Mouse (Mus musculus): ENCODE results near the gene Ywhae.

Ywhae gene

DNA sequence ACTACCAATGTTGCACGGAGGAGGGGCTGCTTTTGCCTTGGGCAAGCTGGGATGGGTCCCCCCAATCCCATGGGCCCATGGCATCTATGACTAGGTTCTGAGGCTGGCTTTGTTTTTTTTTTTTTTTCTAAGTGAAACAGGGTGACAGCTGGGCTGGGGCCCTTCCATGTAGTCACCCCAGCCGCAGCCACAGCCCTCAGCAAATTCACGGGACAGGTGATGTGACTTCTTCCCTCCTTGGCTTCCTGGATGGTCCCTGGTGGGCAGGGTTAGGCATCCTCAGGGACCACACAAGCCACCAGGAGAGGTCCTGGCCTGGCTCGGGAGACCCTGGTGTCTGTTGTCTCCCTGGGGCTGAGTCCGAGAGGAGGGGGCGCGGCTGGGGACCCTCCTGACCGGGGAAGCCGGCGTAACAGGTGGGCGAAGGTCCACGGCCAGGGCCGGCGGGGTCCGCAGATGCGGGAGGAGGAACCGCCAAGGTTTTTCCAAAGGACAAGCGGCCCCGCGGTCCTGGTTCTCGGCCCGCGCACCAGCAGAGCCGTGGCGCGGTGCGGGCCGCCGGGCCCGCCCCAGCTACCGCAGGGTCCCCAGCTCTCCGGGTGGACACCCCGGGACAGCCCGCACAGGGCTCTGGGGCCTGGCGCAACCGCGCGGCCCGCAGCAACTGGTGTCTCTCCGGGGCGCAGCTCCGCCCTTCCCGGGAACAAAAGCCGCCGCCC, 62.1 kb downstream of the Ywhae start:
- no peak for DNase-seq (ENCODE audit: low read depth, low spot score)

DNA sequence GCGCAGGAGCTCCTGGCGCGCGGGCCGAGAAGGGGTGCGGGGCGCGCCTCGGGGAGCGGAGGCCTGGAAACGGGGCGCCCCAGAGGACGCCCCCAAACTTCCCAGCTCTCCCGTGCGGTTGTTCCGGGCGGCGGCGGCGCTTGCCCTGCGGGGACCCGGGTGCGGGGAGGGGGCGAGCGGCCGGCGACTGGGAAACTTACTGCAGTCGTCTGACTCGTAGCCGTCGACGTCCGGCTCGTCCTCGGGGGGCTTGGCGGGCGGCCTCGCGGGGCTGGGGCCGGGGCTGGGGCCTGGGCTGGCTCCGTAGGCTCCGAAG, 62.6 kb downstream of the Ywhae start:
- DNase-seq (ENCODE audit: low read depth, low spot score): no peak

DNA sequence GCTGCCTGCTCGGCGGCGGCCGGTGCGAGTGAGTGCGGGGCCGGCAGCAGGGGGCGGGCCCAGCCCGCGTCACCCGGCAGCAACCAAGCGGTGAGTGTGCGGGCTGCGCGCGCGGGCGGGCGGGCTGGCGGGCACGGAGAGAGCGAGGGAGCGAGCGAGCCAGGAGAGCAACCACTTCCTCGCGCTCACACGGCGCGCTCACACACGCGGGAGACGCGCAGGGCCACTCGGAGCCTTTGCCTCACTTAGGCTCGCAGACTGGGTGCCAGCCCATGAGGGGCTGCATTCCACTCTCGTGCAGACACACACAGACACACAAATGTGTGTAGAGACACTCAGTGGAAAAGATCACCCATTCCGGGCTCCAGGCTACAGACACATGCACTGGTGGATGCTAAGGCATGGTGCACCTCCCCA, 63.4 kb downstream of the Ywhae start, which contains the start of gene Doc2b:
Doc2b (minus strand) TSS at position 21 of the 417 bp plus-strand sequence.
- DNase-seq (ENCODE audit: low read depth, low spot score): no peak

DNA sequence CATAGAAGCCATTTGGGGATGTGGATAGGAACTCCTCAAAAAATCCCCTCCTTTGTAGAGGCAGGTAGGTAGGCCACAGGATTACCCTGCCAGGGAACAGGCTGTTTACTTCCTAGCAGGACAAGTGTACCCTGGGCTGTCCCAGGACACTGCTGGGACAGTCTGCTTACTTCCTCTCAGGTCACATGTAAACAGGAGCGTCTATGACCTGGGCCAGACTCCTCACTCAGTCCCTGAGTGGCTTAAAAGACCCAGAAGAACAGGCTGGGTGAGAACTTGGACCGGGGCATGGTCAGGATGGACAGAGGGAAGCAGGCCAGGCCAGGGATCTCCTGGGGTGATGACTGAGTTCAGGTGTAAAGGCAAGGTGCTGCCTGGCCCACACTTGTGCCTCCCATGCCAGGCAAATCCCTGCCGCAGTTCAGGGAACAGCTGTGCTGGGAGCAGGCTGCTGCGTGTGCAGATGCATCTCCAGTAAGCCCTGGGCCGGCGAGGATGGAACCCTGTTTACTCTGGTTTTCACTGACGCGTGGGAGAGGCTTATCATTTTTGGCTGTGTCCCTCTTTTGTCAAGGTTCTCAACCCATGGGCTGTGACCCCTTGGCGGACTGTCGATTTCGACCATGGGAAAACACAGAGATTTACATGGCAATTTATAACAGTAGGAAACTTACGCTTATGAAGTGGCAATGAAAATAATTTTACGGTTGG, 64.0 kb downstream of the Ywhae start:
- DNase-seq (ENCODE audit: low read depth, low spot score): no peak

DNA sequence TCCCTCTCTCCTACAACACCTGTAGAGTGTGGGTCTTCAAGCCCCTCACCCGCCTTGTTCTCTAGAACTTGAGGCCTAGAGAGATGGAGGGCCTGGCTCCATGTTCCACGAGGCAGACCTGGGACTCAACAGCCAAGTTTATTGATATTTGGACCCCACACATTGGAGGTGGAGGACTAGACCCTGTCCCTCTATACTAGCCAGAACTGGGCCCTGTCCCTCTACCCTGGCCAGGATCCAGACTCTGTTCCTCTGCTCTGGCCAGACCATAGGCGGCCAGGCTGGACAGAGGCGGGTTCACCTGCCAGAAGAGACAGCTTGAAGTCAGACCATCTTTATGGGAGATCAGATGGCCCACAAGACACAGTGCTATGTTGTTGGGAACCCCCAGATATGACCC, 68.7 kb downstream of the Ywhae start:
- no peak for DNase-seq (ENCODE audit: low read depth, low spot score)

DNA sequence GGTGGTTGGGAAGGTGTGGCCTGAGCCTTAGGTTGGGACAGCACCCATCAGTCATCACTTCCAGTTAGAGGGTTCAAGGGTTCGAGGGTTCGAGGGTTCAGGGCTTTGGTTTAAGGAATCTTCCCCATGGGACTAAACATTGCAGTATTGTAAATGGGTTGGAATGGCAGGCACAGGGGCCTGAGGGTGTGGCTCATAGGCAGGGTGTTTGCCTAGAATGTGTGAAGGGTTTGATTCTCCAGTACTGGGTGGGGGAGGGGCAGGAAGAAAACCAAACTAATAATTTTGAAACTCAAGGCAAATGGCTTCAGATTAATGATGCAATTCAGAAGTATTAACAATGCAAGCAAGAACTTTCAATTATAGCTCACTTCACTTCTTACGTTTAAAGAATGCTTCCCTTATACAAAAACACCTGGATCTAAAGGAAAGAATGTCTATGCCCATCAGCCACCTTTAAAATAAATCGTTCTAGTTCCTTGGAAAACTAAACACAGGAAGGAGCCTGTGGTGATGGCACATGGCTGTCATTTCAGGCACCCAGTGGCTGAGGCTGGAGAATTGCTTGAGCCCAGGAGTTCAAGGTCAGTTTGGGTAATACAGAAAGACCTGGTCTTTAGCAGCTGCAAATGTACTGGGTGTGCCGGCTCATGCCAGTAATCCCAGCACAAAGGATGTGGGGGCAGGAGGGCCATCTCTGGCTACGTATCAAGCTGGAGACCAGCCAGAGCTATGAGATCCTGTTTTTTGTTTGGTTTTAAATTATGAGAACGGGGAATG, 69.3 kb downstream of the Ywhae start:
- DNase-seq (ENCODE audit: low read depth, low spot score): no peak

DNA sequence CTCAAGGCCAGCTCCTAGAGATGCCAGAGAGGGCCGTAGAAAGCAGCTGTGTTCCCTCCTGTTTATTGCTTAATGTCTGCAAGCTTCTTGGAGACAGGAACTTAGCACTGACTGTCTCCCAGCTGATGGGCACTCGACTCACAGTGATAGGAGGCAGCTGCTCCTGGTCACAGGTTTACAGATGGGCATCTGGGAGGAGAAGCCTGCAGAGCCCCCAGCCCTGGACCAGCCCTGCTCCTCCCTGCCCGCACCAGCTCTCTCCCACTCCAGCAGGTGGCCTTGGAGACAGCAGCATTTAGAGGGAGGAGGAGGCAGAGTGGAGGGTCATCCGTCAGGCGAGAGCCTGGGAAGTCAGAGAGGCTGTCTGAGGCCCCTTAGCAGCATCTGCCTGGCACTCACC, 74.8 kb downstream of the Ywhae start:
- no peak for DNase-seq (ENCODE audit: low read depth, low spot score)

DNA sequence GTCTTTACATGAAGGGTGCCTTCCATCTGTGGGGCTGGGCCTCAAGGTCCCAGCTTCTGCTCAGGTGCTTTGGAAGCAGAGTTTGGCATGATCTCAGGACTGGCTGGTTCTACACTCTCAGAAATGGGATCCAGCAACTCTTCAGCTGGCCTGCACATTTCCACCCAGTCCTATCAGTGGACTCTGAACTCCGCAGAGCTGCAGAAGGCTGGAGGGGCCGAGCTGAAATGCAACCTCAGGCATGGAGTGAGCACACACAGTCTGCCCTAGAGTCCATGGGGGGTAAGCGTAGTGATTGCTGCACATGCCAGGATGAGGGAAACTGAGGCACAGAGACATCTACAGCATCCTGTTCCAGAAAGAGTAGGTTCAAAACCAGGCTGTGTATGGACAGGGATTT, 77.9 kb downstream of the Ywhae start:
- DNase-seq (ENCODE audit: low read depth, low spot score): no peak

DNA sequence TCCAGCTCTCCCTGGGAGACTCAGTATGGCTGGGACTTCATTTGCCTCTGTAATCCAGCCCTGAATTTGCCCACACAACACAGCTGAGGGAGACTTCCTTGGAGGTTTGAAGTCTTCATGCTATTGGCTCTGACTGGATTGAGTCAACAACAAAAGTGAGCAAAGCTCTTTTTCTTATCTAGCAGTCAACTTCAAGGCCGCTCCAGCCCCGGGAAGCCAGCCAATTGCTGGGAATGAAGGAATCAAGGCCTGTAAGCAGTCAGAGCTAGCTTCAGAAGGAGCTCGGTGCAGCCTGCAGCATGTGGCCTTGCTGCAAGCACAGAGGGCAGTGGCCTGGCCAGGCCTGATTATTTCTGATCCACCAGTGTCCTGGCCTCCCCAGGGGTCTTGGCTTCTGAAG, 79.2 kb downstream of the Ywhae start:
- DNase-seq (ENCODE audit: low read depth, low spot score): no peak

DNA sequence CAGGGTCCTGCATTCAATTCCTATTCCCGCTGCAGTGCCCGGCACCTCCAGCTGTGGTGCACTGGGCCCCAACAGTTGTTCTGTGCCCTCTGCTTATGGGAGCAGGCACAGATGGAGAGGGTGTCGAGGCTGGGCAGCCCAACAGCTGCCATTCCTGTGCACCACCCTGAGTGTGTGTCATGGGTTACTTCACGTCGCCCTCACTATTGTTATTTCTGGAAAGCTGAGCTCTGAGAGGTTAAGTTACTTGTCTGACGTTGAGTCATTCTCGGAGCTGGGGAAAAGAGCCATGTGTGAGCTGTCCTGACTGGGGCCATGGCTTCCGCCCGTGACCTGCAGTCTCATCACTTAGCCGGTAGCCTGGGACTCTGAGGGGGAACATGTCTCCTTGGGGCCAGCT, 80.4 kb downstream of the Ywhae start:
- no peak for DNase-seq (ENCODE audit: low read depth, low spot score)

Data from embryo, embryonic 11.5 days (tissue).